Mouse (Mus musculus) stomach, embryonic 15.5 days (tissue): ENCODE results near the gene Tspyl4. TPM values are rescaled to one million over a fixed set of nuclear protein-coding genes. Genes with fewer than 3 reads are reported as not detected.

Source experiments
- ATAC-seq: fragments of 200-750 bp; cut with Nextera tagmentation; 2 replicates; pipeline ENCODE4 v1.8.0; 2017; ENCODE audit warnings: low read depth, moderate number of reproducible peaks, moderate TSS enrichment; ENCODE audit not compliant: insufficient read depth, low FRiP score
- H3K27ac ChIP-seq: fragments of 300-500 bp; sonication (generic); 2 replicates; pipeline ENCODE4 v1.5.1; 2015; ENCODE audit warnings: mild to moderate bottlenecking, inconsistent platforms
- H3K27me3 ChIP-seq: fragments of 300-500 bp; sonication (generic); replicated peaks from 2 replicates; pipeline ENCODE4 v1.6.1; 2015; ENCODE audit warnings: inconsistent platforms
- H3K36me3 ChIP-seq: fragments of 300-500 bp; sonication (generic); 2 replicates; pipeline ENCODE4 v1.6.1; 2015; ENCODE audit warnings: inconsistent platforms
- H3K4me1 ChIP-seq: fragments of 300-500 bp; sonication (generic); 2 replicates; pipeline ENCODE4 v1.6.1; 2015; ENCODE audit warnings: inconsistent platforms
- H3K4me2 ChIP-seq: fragments of 300-500 bp; sonication (generic); 2 replicates; pipeline ENCODE4 v1.6.1; 2015; ENCODE audit warnings: mild to moderate bottlenecking, inconsistent platforms
- H3K4me3 ChIP-seq: fragments of 300-500 bp; sonication (generic); replicated peaks from 2 replicates; pipeline ENCODE4 v1.5.1; 2015; ENCODE audit warnings: inconsistent platforms
- H3K9ac ChIP-seq: fragments of 300-500 bp; sonication (generic); 2 replicates; pipeline ENCODE4 v1.6.1; 2015; ENCODE audit warnings: inconsistent platforms
- H3K9me3 ChIP-seq: fragments of 300-500 bp; sonication (generic); 2 replicates; pipeline ENCODE4 v1.6.1; 2016; ENCODE audit warnings: inconsistent platforms
- WGBS: fragments of 180-500 bp; shearing (Covaris S2); methylation state at CpG from one replicate; pipeline ENCODE4 v1.1.7; 2015; 5-methylcytosine and 5-hydroxymethylcytosine counted together
- polyA plus RNA-seq: library from polyadenylated mRNA; unstranded; fragments of >200 nt; fragmentation: Nextera tagmentation; extraction: Ambion mirVana; gene quantifications from 2 replicates; pipeline ENCODE4 v1.2.1, GENCODE M21; 2015

The Tspyl4 gene
- polyA plus RNA-seq, 1 experiment from 2014 or later = 15.9 TPM

- Histone ChIP-seq H3K27me3 (no peaks in the 10 kb centered on the region), H3K27ac (no peak overlapping the region; the same call in 1 of the 2 replicates), H3K9ac (no peak overlapping the region), H3K9me3 (no peaks in the 10 kb centered on the region), H3K4me1 (peaks cover 23% of the 10 kb centered on the region; the same call in 1 of the 2 replicates), H3K4me3 (peak overlapping the region; percentile 73), H3K4me2 (peak overlapping the region; percentile 96), H3K36me3 (no peaks in the 10 kb centered on the region)
- no peak for ATAC-seq
- WGBS = 5% methylated on average over 13 of the region's 13 CpGs
Measured at GRCm38 (mm10) chr10:34296911-34297298, 337 bp upstream of the Tspyl4 start.

DNA sequence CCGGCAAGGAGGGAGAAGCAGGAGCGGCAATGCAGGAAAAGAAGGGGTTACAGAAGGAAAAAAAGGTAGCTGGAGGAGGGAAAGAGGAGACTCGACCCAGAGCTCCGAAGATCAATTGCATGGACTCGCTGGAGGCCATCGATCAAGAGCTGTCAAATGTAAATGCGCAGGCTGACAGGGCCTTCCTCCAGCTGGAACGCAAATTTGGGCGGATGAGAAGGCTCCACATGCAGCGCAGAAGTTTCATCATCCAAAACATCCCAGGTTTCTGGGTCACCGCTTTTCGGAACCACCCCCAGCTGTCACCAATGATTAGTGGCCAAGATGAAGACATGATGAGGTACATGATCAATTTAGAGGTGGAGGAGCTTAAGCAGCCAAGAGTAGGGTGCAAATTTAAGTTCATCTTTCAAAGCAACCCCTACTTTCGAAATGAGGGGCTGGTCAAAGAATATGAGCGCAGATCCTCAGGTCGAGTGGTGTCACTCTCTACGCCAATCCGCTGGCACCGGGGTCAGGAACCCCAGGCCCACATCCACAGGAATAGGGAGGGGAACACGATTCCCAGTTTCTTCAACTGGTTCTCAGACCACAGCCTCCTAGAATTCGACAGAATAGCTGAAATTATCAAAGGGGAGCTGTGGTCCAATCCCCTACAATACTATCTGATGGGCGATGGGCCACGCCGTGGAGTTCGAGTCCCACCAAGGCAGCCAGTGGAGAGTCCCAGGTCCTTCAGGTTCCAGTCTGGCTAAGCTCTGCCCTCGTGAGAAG, 925 bp downstream of the Tspyl4 start:
- Histone ChIP-seq H3K9me3 (no peaks in the 10 kb centered on the region), H3K4me2 (peak overlapping the region; percentile 96), H3K27me3 (no peaks in the 10 kb centered on the region), H3K9ac (peak overlapping the region; percentile 54; the same call in 1 of the 2 replicates), H3K36me3 (no peaks in the 10 kb centered on the region), H3K4me3 (peak overlapping the region; percentile 73), H3K27ac (peak overlapping the region; percentile 73), H3K4me1 (peaks cover 23% of the 10 kb centered on the region; the same call in 1 of the 2 replicates)
- WGBS = 43% methylated on average over 25 of the region's 25 CpGs
- no peak for ATAC-seq

DNA sequence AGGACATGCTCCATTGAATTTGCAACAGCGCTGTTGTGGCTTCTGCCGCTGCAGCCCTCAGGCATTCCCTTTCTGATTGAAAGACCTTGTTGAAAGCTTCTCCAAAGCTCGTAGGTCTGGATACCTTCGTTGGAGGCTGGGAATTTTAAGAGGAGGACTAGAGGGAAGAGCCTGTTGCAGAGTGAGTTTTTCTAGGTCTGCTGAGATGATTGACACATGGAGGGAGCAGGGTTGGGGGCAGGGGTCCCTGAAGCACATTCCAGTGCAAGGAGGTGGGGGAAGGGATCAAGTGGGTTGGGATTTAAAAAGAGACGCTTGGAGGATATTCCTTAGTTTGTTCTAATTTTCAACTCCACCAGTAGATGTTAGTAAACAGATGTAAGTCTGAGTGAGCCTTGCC, 3.1 kb downstream of the Tspyl4 start:
- 24% methylated on average over 5 of the region's 5 CpGs for WGBS
- Histone ChIP-seq H3K9ac (no peak overlapping the region), H3K4me1 (peaks cover 23% of the 10 kb centered on the region; the same call in 1 of the 2 replicates), H3K4me3 (no peak overlapping the region), H3K27me3 (no peaks in the 10 kb centered on the region), H3K4me2 (peak overlapping the region; percentile 17), H3K36me3 (no peaks in the 10 kb centered on the region), H3K9me3 (no peaks in the 10 kb centered on the region), H3K27ac (no peak overlapping the region)
- no peak for ATAC-seq

DNA sequence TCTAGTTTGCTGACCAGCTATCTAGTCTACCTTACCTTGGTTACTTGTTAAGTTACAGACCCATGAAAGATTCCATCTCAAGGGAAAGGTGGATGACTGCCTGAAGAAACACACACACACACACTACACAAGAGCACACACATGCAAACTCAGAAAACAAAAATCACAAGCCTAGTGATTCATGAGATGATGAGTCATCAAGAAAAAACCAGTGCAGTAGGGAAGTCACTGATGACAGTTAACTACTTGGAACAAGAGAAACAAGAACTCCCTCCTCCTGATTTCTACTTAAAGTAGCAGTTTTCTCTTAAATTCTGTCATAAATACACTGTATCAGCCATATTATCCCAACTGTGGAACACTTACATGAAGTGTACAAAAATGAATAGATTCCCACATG, 9.8 kb downstream of the Tspyl4 start:
- no peaks in the 10 kb centered on the region for H3K4me1 ChIP-seq
- H3K9ac ChIP-seq = no peak overlapping the region
- no peaks in the 10 kb centered on the region for H3K36me3 ChIP-seq
- H3K27me3 ChIP-seq = no peaks in the 10 kb centered on the region
- H3K27ac ChIP-seq = no peak overlapping the region
- no peak overlapping the region for H3K4me3 ChIP-seq
- ATAC-seq = no peak
- H3K9me3 ChIP-seq = no peaks in the 10 kb centered on the region
- H3K4me2 ChIP-seq = no peak overlapping the region

- Histone ChIP-seq H3K9me3 (no peaks in the 10 kb centered on the region), H3K9ac (no peak overlapping the region), H3K4me2 (no peak overlapping the region), H3K4me3 (no peak overlapping the region), H3K27me3 (no peaks in the 10 kb centered on the region), H3K36me3 (no peaks in the 10 kb centered on the region), H3K4me1 (no peaks in the 10 kb centered on the region), H3K27ac (no peak overlapping the region)
- 81% methylated on average over 9 of the region's 9 CpGs for WGBS
- ATAC-seq = no peak
Measured at GRCm38 (mm10) chr10:34309915-34310685, 12.9 kb downstream of the Tspyl4 start.

DNA sequence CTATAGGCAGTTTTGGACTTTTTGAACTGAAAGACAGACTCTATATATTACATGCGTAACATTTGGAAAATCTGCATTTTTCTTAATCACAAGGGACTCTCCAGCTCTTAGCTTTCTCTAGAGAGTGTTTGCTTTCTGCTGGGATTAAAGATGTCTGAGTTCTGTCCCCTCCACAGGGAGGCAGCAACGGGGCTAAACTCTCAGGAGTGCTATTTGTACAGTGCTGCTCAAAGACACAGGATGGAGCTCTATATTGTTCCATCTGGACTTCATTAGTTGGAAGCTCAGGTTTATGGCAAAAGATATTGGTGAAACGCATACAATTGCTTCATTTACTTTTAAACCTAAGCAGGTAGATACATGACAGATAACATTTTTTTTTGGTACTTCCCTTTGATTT, 15.3 kb downstream of the Tspyl4 start:
- H3K36me3 ChIP-seq = no peaks in the 10 kb centered on the region
- no peaks in the 10 kb centered on the region for H3K9me3 ChIP-seq
- no peak overlapping the region for H3K27ac ChIP-seq
- no peak overlapping the region for H3K4me3 ChIP-seq
- WGBS = 77% methylated on average over 3 of the region's 3 CpGs
- H3K4me1 ChIP-seq = 0 out of 2 replicates have a peak, but pooled peaks cover 3% of the 10 kb centered on the region
- no peak for ATAC-seq
- no peaks in the 10 kb centered on the region for H3K27me3 ChIP-seq
- no peak overlapping the region for H3K9ac ChIP-seq
- no peak overlapping the region for H3K4me2 ChIP-seq

GRCm38 (mm10) chr10:34316571-34317216, 19.5 kb downstream of the Tspyl4 start:
- 0 out of 2 replicates have a peak, but pooled peaks cover 3% of the 10 kb centered on the region for H3K4me1 ChIP-seq
- ATAC-seq = no peak
- H3K9ac ChIP-seq = no peak overlapping the region
- H3K4me3 ChIP-seq = no peak overlapping the region
- no peaks in the 10 kb centered on the region for H3K36me3 ChIP-seq
- no peak overlapping the region for H3K4me2 ChIP-seq
- no peaks in the 10 kb centered on the region for H3K27me3 ChIP-seq
- 6% methylated on average over 3 of the region's 3 CpGs for WGBS
- no peaks in the 10 kb centered on the region for H3K9me3 ChIP-seq
- no peak overlapping the region for H3K27ac ChIP-seq

DNA sequence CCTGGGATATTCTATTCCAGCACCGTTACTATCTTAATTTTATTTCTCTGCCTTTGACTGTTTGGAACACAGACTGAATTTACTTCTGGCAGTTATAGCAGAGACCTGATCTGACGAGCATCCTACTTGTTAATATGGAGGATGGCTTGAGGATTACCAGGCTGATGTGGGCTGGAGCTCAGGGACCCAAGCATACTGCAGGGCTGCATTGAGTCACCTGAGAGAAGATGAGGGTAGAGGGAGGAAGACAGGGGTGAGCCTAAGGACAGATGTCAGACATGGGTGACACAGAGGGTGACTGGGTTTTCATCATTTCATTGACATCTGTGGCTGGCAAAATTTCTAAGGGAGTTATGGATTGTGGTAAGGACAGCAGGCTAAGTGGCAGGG, 20.0 kb downstream of the Tspyl4 start:
- WGBS = 38% methylated on average over 2 of the region's 2 CpGs
- Histone ChIP-seq H3K4me3 (no peak overlapping the region), H3K27me3 (no peaks in the 10 kb centered on the region), H3K4me1 (0 out of 2 replicates have a peak, but pooled peaks cover 3% of the 10 kb centered on the region), H3K9ac (no peak overlapping the region), H3K27ac (no peak overlapping the region), H3K9me3 (no peaks in the 10 kb centered on the region), H3K4me2 (no peak overlapping the region), H3K36me3 (no peaks in the 10 kb centered on the region)
- no peak for ATAC-seq

- Histone ChIP-seq H3K4me2 (no peak overlapping the region), H3K9me3 (no peaks in the 10 kb centered on the region), H3K4me1 (0 out of 2 replicates have a peak, but pooled peaks cover 3% of the 10 kb centered on the region), H3K4me3 (no peak overlapping the region), H3K9ac (no peak overlapping the region), H3K36me3 (no peaks in the 10 kb centered on the region), H3K27me3 (no peaks in the 10 kb centered on the region), H3K27ac (no peak overlapping the region)
- no peak for ATAC-seq
- WGBS = 88% methylated on average over 2 of the region's 2 CpGs
Measured at GRCm38 (mm10) chr10:34320809-34321208, 23.6 kb downstream of the Tspyl4 start.

- Histone ChIP-seq H3K9me3 (no peaks in the 10 kb centered on the region), H3K9ac (no peak overlapping the region), H3K4me2 (no peak overlapping the region), H3K4me3 (no peak overlapping the region), H3K27ac (no peak overlapping the region), H3K27me3 (no peaks in the 10 kb centered on the region), H3K4me1 (no peaks in the 10 kb centered on the region), H3K36me3 (no peaks in the 10 kb centered on the region)
- 20% methylated on average over 4 of the region's 4 CpGs for WGBS
- ATAC-seq = no peak
Measured at GRCm38 (mm10) chr10:34326701-34327100, 29.5 kb downstream of the Tspyl4 start.

GRCm38 (mm10) chr10:34327144-34327543, 29.9 kb downstream of the Tspyl4 start:
- no peak for ATAC-seq
- H3K27me3 ChIP-seq = no peaks in the 10 kb centered on the region
- no peaks in the 10 kb centered on the region for H3K4me1 ChIP-seq
- H3K27ac ChIP-seq = no peak overlapping the region
- no peak overlapping the region for H3K4me2 ChIP-seq
- H3K4me3 ChIP-seq = no peak overlapping the region
- H3K9ac ChIP-seq = no peak overlapping the region
- H3K9me3 ChIP-seq = no peaks in the 10 kb centered on the region
- 62% methylated on average over 5 of the region's 5 CpGs for WGBS
- H3K36me3 ChIP-seq = no peaks in the 10 kb centered on the region

DNA sequence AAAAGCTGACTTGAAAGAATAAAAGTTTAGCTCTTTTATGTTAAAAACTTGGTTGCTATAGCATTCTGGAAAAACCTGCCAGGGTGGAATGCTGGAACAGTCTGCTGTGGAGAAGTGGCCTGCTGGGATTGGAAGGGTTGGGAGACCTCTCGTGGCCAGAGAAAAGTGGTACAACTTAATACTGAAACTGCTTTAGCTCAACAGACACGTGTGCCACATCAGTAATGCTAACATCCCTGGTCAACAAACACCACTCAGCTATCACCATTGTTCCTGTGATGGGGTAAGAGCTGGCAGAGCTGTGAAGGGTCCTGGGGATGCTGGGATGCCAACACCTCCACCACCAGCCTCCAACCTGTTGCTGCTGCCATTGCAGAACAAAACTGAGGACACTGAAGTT, 31.1 kb downstream of the Tspyl4 start:
- Histone ChIP-seq H3K9me3 (no peaks in the 10 kb centered on the region), H3K9ac (no peak overlapping the region), H3K4me3 (no peak overlapping the region), H3K4me2 (no peak overlapping the region), H3K27ac (no peak overlapping the region), H3K4me1 (no peaks in the 10 kb centered on the region), H3K36me3 (no peaks in the 10 kb centered on the region), H3K27me3 (no peaks in the 10 kb centered on the region)
- no peak for ATAC-seq
- WGBS = 0% methylated on average over 2 of the region's 2 CpGs
